Mouse (Mus musculus) thymus, postnatal 0 days (tissue): ENCODE data around the gene Kif27. TPM values are rescaled to one million over a fixed set of nuclear protein-coding genes. Genes with fewer than 3 reads are reported as not detected.

Experiments
- DNase-seq: peaks from one replicate; pipeline ENCODE4 v3.0.0-alpha.2; 2015; ENCODE audit warnings: low spot score
- microRNA counts: library from miRNA; unstranded; fragments of <30 nt; microRNA quantifications from one replicate; lab custom pipeline; 2015
- microRNA-seq: library from miRNA; unstranded; fragments of <30 nt; microRNA quantifications from one replicate; pipeline ENCODE4, GENCODE M21; 2016; ENCODE audit warnings: borderline number of aligned reads
- polyA plus RNA-seq: library from polyadenylated mRNA; unstranded; fragments of >200 nt; fragmentation: Nextera tagmentation; extraction: Ambion mirVana; gene quantifications from 2 replicates; pipeline ENCODE4 v1.2.1, GENCODE M21; 2015

Kif27 gene
- polyA plus RNA-seq, 1 experiment from 2014 or later = 0.04 TPM

- DNase-seq = no peak
Measured at GRCm38 (mm10) chr13:58280528-58280927, 78.4 kb downstream of the Kif27 start.

- no peak for DNase-seq
Measured at GRCm38 (mm10) chr13:58276256-58276655, 82.7 kb downstream of the Kif27 start.

- DNase-seq = no peak
Measured at GRCm38 (mm10) chr13:58275599-58275998, 83.3 kb downstream of the Kif27 start, which contains the start of gene Gkap1. TSS of gene Gkap1 (minus strand) at chr13:58275699.

GRCm38 (mm10) chr13:58275076-58275475 is 83.8 kb downstream of the Kif27 start:
- DNase-seq = no peak

- peak; percentile 56 for DNase-seq
Measured at GRCm38 (mm10) chr13:58274259-58274991, 84.5 kb downstream of the Kif27 start.

GRCm38 (mm10) chr13:58273411-58274258 is 85.3 kb downstream of the Kif27 start:
- DNase-seq = peak; percentile 45

GRCm38 (mm10) chr13:58266864-58267263 is 92.1 kb downstream of the Kif27 start:
- no peak for DNase-seq

GRCm38 (mm10) chr13:58263546-58263945 is 95.4 kb downstream of the Kif27 start:
- DNase-seq = no peak

GRCm38 (mm10) chr13:58261674-58262073 is 97.2 kb downstream of the Kif27 start:
- DNase-seq = no peak

- peak; percentile 23 for DNase-seq
Measured at GRCm38 (mm10) chr13:58253268-58253667, 105.7 kb downstream of the Kif27 start.

GRCm38 (mm10) chr13:58248957-58249356 is 110.0 kb downstream of the Kif27 start:
- DNase-seq = no peak

MicroRNAs within 50 kb of the gene (microRNA counts, 519-probe panel; counts per million panel counts)
- microRNA mmu-miR-7a (lab: Ali Mortazavi, UCI) = 473 counts per million, percentile 71 among the panel's probes with 10 or more counts

Small RNA genes within 50 kb of the gene (microRNA-seq; reads per million reads assigned to microRNA genes)
- not detected for gene Mir6369
- 303 reads per million, percentile 59 among the genes with 10 or more reads in this experiment for gene Mir7-1

Other genes starting within 250 kb of the Kif27 start
- 1.4 and 1.8 TPM in 2 replicates for gene Klhl3, start 245.5 kb downstream of the Kif27 start, polyA plus RNA-seq
- 41.9 and 52.6 TPM in 2 replicates for gene Hnrnpa0, start 230.6 kb downstream of the Kif27 start, polyA plus RNA-seq
- gene Idnk, start 201.5 kb downstream of the Kif27 start, polyA plus RNA-seq = 109 and 117 TPM in 2 replicates
- 89.4 and 92.3 TPM in 2 replicates for gene Ubqln1, start 143.5 kb downstream of the Kif27 start, polyA plus RNA-seq
- 8.7 and 9.4 TPM in 2 replicates for gene Gkap1, start 83.4 kb downstream of the Kif27 start, polyA plus RNA-seq
- gene 2210016F16Rik, start 26.1 kb upstream of the Kif27 start, polyA plus RNA-seq = 45.1 and 45.6 TPM in 2 replicates
- gene Rmi1, start 43.1 kb upstream of the Kif27 start, polyA plus RNA-seq = 28.5 and 30.5 TPM in 2 replicates
- 1,350 and 1,444 TPM in 2 replicates for gene Hnrnpk, start 44.2 kb upstream of the Kif27 start, polyA plus RNA-seq